In genomic region chr7:112593586-112593985, GRCm38 (mm10) we compare ENCODE assay signal across 24 mouse cellular contexts.
DNase-seq lines count a peak whose midpoint lies in the region; ATAC-seq lines count a peak whose summit lies in the region.
"Had no signal": no experiment of that assay in that cellular context is flagged by ENCODE, and none has a peak within 500 bp of the region (broad histone marks: within the 10 kb centered on the region; RNA-seq: fewer than 3 reads in every experiment).

No protein-coding gene starts in this region.

- no peak overlapping the region for H3K27ac ChIP-seq in intestine, embryonic 15.5 days
- no peak overlapping the region for H3K27ac ChIP-seq in intestine, embryonic 16.5 days (ENCODE audit: low read length)
- peak overlapping the region; percentile 26; the same call in 1 of the 2 replicates for H3K27ac ChIP-seq in stomach, embryonic 15.5 days
- H3K27ac ChIP-seq: embryonic facial prominence, embryonic 15.5 days; forebrain, embryonic 10.5 days; forebrain, embryonic 12.5 days had no signal

- no peaks in the 10 kb centered on the region for H3K9me3 ChIP-seq in intestine, embryonic 15.5 days
- no peaks in the 10 kb centered on the region for H3K9me3 ChIP-seq in intestine, embryonic 16.5 days (ENCODE audit: control insufficient read depth, low read length)
- no peaks in the 10 kb centered on the region for H3K9me3 ChIP-seq in stomach, embryonic 15.5 days
- H3K9me3 ChIP-seq: embryonic facial prominence, embryonic 13.5 days; embryonic facial prominence, embryonic 15.5 days; forebrain, embryonic 10.5 days; forebrain, embryonic 12.5 days had no signal

- no peaks in the 10 kb centered on the region for H3K27me3 ChIP-seq in intestine, embryonic 15.5 days (replicated peaks)
- H3K27me3 ChIP-seq in intestine, embryonic 16.5 days (replicated peaks; ENCODE audit: control insufficient read depth, insufficient read depth, low read length), result no peaks in the 10 kb centered on the region
- H3K27me3 ChIP-seq in stomach, embryonic 15.5 days (replicated peaks), result no peaks in the 10 kb centered on the region
- H3K27me3 ChIP-seq: embryonic facial prominence, embryonic 13.5 days; embryonic facial prominence, embryonic 15.5 days; forebrain, embryonic 12.5 days had no signal

- peaks cover 4% of the 10 kb centered on the region; the same call in 1 of the 2 replicates for H3K36me3 ChIP-seq in intestine, embryonic 15.5 days
- no peaks in the 10 kb centered on the region for H3K36me3 ChIP-seq in intestine, embryonic 16.5 days (ENCODE audit: control insufficient read depth, insufficient read depth, low read length)
- H3K36me3 ChIP-seq in stomach, embryonic 15.5 days, result no peaks in the 10 kb centered on the region
- H3K36me3 ChIP-seq: forebrain, embryonic 10.5 days; forebrain, embryonic 12.5 days had no signal

- H3K4me1 ChIP-seq in intestine, embryonic 15.5 days (replicated peaks), result peaks cover 10% of the 10 kb centered on the region
- peaks cover 8% of the 10 kb centered on the region; the same call in 1 of the 2 replicates for H3K4me1 ChIP-seq in intestine, embryonic 16.5 days (ENCODE audit: control insufficient read depth, insufficient read depth, low read length)
- peaks cover 16% of the 10 kb centered on the region; the same call in 1 of the 2 replicates for H3K4me1 ChIP-seq in stomach, embryonic 15.5 days

- WGBS in intestine, embryonic 15.5 days, result 31% methylated on average over 5 of the region's 5 CpGs
- 35% methylated on average over 5 of the region's 5 CpGs for WGBS in intestine, embryonic 16.5 days
- WGBS in large intestine, adult 2 months, result 13% methylated on average over 5 of the region's 5 CpGs
- 39% methylated on average over 5 of the region's 5 CpGs for WGBS in stomach, embryonic 15.5 days

- peak; percentile 15; the same call in 1 of the 2 replicates for ATAC-seq in intestine, embryonic 15.5 days
- ATAC-seq in intestine, embryonic 16.5 days, result no peak
- ATAC-seq in stomach, embryonic 15.5 days (ENCODE audit: insufficient read depth, low FRiP score, low read depth), result peak; percentile 12; the same call in 1 of the 2 replicates
- ATAC-seq: forebrain, embryonic 14.5 days had no signal

- peak; percentile 13 for DNase-seq in large intestine, adult 2 months (ENCODE audit: low read depth, low spot score)
- peak; percentile 29 for DNase-seq in yolk sac, embryonic 10.5 days (ENCODE audit: low spot score)
- DNase-seq in retina, postnatal 1 day, result no peak
- DNase-seq in gastrocnemius, postnatal 4 days (ENCODE audit: low spot score in 2 of 2), result no peak
- no peak for DNase-seq in right cerebral cortex, adult 18-20 months
- DNase-seq: adrenal gland, adult 2 months; adrenal gland, postnatal 10 days; adrenal gland, postnatal 25 days; cerebellum, adult 11 months; cerebellum, adult 18-20 months; cerebellum, adult 8-10 months; cerebellum, adult 9-11 months; cerebellum, postnatal 14 days; cerebellum, postnatal 36 days; embryo, embryonic 11 days had no signal

- H3K4me3 ChIP-seq in intestine, embryonic 15.5 days (replicated peaks), result no peak overlapping the region
- no peak overlapping the region for H3K4me3 ChIP-seq in intestine, embryonic 16.5 days (ENCODE audit: low read length)
- H3K4me3 ChIP-seq in stomach, embryonic 15.5 days (replicated peaks), result no peak overlapping the region
- H3K4me3 ChIP-seq: embryonic facial prominence, embryonic 13.5 days; embryonic facial prominence, embryonic 15.5 days; erythroblast, embryonic 14.5 days; forebrain, embryonic 10.5 days; forebrain, embryonic 12.5 days had no signal

- no peak overlapping the region for H3K9ac ChIP-seq in intestine, embryonic 15.5 days
- no peak overlapping the region for H3K9ac ChIP-seq in intestine, embryonic 16.5 days (ENCODE audit: low read depth, low read length)
- H3K9ac ChIP-seq in stomach, embryonic 15.5 days, result no peak overlapping the region
- H3K9ac ChIP-seq: embryonic facial prominence, embryonic 13.5 days; embryonic facial prominence, embryonic 15.5 days; forebrain, embryonic 12.5 days had no signal

- H3K4me2 ChIP-seq in intestine, embryonic 15.5 days (replicated peaks), result no peak overlapping the region
- no peak overlapping the region for H3K4me2 ChIP-seq in intestine, embryonic 16.5 days (ENCODE audit: low read depth, low read length)
- H3K4me2 ChIP-seq in stomach, embryonic 15.5 days, result no peak overlapping the region
- H3K4me2 ChIP-seq: embryonic facial prominence, embryonic 13.5 days; embryonic facial prominence, embryonic 15.5 days; forebrain, embryonic 12.5 days had no signal

Comparison
In these comparisons a context has a peak if more than half of its experiments do, and no peak if none do; other contexts are left out.
1. DNase-seq: peak in large intestine, adult 2 months (single experiment) and yolk sac, embryonic 10.5 days (single experiment); none in retina, postnatal 1 day (single experiment), gastrocnemius, postnatal 4 days (0 of 2) and right cerebral cortex, adult 18-20 months (single experiment).